Mouse (Mus musculus): ENCODE data around the gene Cchcr1.

GRCm38 (mm10) chr17:35556186-35556765 is 39.4 kb downstream of the Cchcr1 start:
- TF ChIP-seq CTCF (IDR thresholded peaks at IDR 0.05; ENCODE audit: control insufficient read depth, insufficient read depth, insufficient replicate concordance, low read depth, low read length): no peak
- no peak for TF ChIP-seq POLR2A (IDR thresholded peaks at IDR 0.05; ENCODE audit: control insufficient read depth, low read depth, low read length)

Data from testis, adult 2 months (tissue).